Mouse (Mus musculus) heart, adult 2 months (tissue): ENCODE results near the gene Mtch2.

Experiments used
- CTCF ChIP-seq: fragments of 200-600 bp; IDR thresholded peaks from 2 replicates; pipeline ENCODE4 v1.8.1; 2022; ENCODE audit warnings: antibody characterized with exemption, mild to moderate bottlenecking, moderate library complexity
- EP300 ChIP-seq: fragments of 200-500 bp; IDR thresholded peaks from 2 replicates; pipeline ENCODE4 v1.6.1; 2011; ENCODE audit warnings: low read depth, low read length, control low read depth; ENCODE audit not compliant: insufficient read depth
- POLR2A ChIP-seq: fragments of 200-500 bp; IDR thresholded peaks from 2 replicates; pipeline ENCODE4 v1.6.1; 2011; ENCODE audit warnings: mild to moderate bottlenecking, low read depth, low read length, control low read depth; ENCODE audit not compliant: insufficient read depth

GRCm38 (mm10) chr2:90871180-90871961, 24.4 kb downstream of the Mtch2 start:
- no peak for TF ChIP-seq CTCF
- no peak for TF ChIP-seq POLR2A
- no peak for TF ChIP-seq EP300
